In genomic region chr11:70234037-70234436, GRCm38 (mm10) we compare ENCODE assay signal across 9 mouse cellular contexts. TPM values are rescaled to one million over a fixed set of nuclear protein-coding genes. Genes with fewer than 3 reads are reported as not detected.
DNase-seq lines count a peak whose midpoint lies in the region; ATAC-seq and TF ChIP-seq lines count a peak whose summit lies in the region.
"Had no signal": no experiment of that assay in that cellular context is flagged by ENCODE, and none has a peak within 500 bp of the region (broad histone marks: within the 10 kb centered on the region; RNA-seq: fewer than 3 reads in every experiment).

No protein-coding gene starts in this region.

- 48% methylated on average over 5 of the region's 5 CpGs for WGBS in hindbrain, postnatal 0 days
- 61% methylated on average over 5 of the region's 5 CpGs for WGBS in hindbrain, embryonic 12.5 days
- WGBS in embryonic facial prominence, embryonic 13.5 days: 51% methylated on average over 5 of the region's 5 CpGs

- no peak for ATAC-seq in hindbrain, postnatal 0 days
- no peak for ATAC-seq in hindbrain, embryonic 12.5 days (ENCODE audit: low FRiP score)
- ATAC-seq in embryonic facial prominence, embryonic 13.5 days (ENCODE audit: insufficient number of reproducible peaks, insufficient read depth, low FRiP score, low TSS enrichment, low read depth): no peak
- no peak for ATAC-seq in megakaryocyte progenitor cell, adult 5-6 weeks (replicated peaks; ENCODE audit: poor library complexity)

- peaks cover 14% of the 10 kb centered on the region; the same call in 1 of the 2 replicates for H3K36me3 ChIP-seq in hindbrain, postnatal 0 days (ENCODE audit: insufficient read depth, low read length)
- peaks cover 21% of the 10 kb centered on the region for H3K36me3 ChIP-seq in hindbrain, embryonic 12.5 days
- H3K36me3 ChIP-seq in ES-E14 (ENCODE audit: control insufficient read depth, insufficient read depth, low read length, poor library complexity, severe bottlenecking): peaks cover 17% of the 10 kb centered on the region
- H3K36me3 ChIP-seq in embryonic facial prominence, embryonic 13.5 days: peaks cover 15% of the 10 kb centered on the region

- no peak for TF ChIP-seq CTCF in hindbrain, postnatal 0 days (IDR thresholded peaks at IDR 0.05; ENCODE audit: low read depth)

- DNase-seq in hindbrain, postnatal 0 days (ENCODE audit: low spot score): no peak
- DNase-seq in ES-E14 (ENCODE audit: low read depth, low spot score) (no peak), MN1 (ENCODE audit: low spot score) (no peak)
- peak; percentile 29 to 47 for DNase-seq in kidney, postnatal 4 days
- DNase-seq in left cerebral cortex, adult 11 months (ENCODE audit: low spot score): no peak

- H3K9me3 ChIP-seq in hindbrain, postnatal 0 days (ENCODE audit: low read length): no peaks in the 10 kb centered on the region
- no peaks in the 10 kb centered on the region for H3K9me3 ChIP-seq in hindbrain, embryonic 12.5 days (replicated peaks)
- H3K9me3 ChIP-seq in ES-E14 (ENCODE audit: control insufficient read depth, insufficient read depth, low read depth, low read length): no peaks in the 10 kb centered on the region
- no peaks in the 10 kb centered on the region for H3K9me3 ChIP-seq in embryonic facial prominence, embryonic 13.5 days

- H3K4me3 ChIP-seq in hindbrain, postnatal 0 days (ENCODE audit: low read length): no peak overlapping the region
- H3K4me3 ChIP-seq in hindbrain, embryonic 12.5 days: no peak overlapping the region
- peak overlapping the region in 1 of 2 experiments; percentile 30; a peak in 1 of 4 replicates for H3K4me3 ChIP-seq in ES-E14 (ENCODE audit: insufficient read depth in 1 of 2, low read depth in 1 of 2, low read length in 2 of 2, poor library complexity in 1 of 2, severe bottlenecking in 1 of 2)
- H3K4me3 ChIP-seq in embryonic facial prominence, embryonic 13.5 days: no peak overlapping the region

- H3K4me2 ChIP-seq in hindbrain, postnatal 0 days (ENCODE audit: low read depth, low read length): 0 out of 2 replicates have a peak overlapping the region, but pooled peaks have one; percentile 18
- H3K4me2 ChIP-seq in hindbrain, embryonic 12.5 days (replicated peaks): no peak overlapping the region
- peak overlapping the region; percentile 66; the same call in 1 of the 2 replicates for H3K4me2 ChIP-seq in embryonic facial prominence, embryonic 13.5 days

- peaks cover 10% of the 10 kb centered on the region for H3K4me1 ChIP-seq in hindbrain, postnatal 0 days (ENCODE audit: insufficient read depth, low read length)
- H3K4me1 ChIP-seq in hindbrain, embryonic 12.5 days: peaks cover 44% of the 10 kb centered on the region
- H3K4me1 ChIP-seq in ES-E14 (ENCODE audit: control insufficient read depth in 2 of 2, insufficient read depth in 2 of 2, low read length in 2 of 2, poor library complexity in 1 of 2): peaks cover 17 to 26% of the 10 kb centered on the region in 2 experiments
- H3K4me1 ChIP-seq in embryonic facial prominence, embryonic 13.5 days: peaks cover 67% of the 10 kb centered on the region

- 0 out of 2 replicates have a peak, but pooled peaks cover 6% of the 10 kb centered on the region for H3K27me3 ChIP-seq in hindbrain, postnatal 0 days (ENCODE audit: insufficient read depth, low read length)
- peaks cover 20% of the 10 kb centered on the region for H3K27me3 ChIP-seq in hindbrain, embryonic 12.5 days
- peaks cover 20% of the 10 kb centered on the region for H3K27me3 ChIP-seq in embryonic facial prominence, embryonic 13.5 days

- no peak overlapping the region for H3K27ac ChIP-seq in hindbrain, postnatal 0 days
- H3K27ac ChIP-seq in hindbrain, embryonic 12.5 days: no peak overlapping the region
- H3K27ac ChIP-seq in ES-E14 (ENCODE audit: insufficient read depth, low read depth, low read length, poor library complexity, severe bottlenecking): peak overlapping the region; percentile 71; the same call in 1 of the 2 replicates
- H3K27ac ChIP-seq in embryonic facial prominence, embryonic 13.5 days: peak overlapping the region; percentile 57

- no peak overlapping the region for H3K9ac ChIP-seq in hindbrain, postnatal 0 days (replicated peaks; ENCODE audit: low read length)
- no peak overlapping the region for H3K9ac ChIP-seq in hindbrain, embryonic 12.5 days
- peak overlapping the region; percentile 64 for H3K9ac ChIP-seq in ES-E14 (ENCODE audit: insufficient read depth, low read depth, low read length, poor library complexity, severe bottlenecking)
- no peak overlapping the region for H3K9ac ChIP-seq in embryonic facial prominence, embryonic 13.5 days

- in situ Hi-C loops in ES-E14 (cut with MboI; ENCODE audit: low sequenced_read_pairs in 2 of 2, unreplicated experiment in 2 of 2): no loop called here

TF ChIP-seq in ES-E14, 5 proteins besides CTCF, POLR2A, EP300 and RAD21:
- TF ChIP-seq ZC3H11A (IDR thresholded peaks at IDR 0.05; ENCODE audit: borderline replicate concordance, low read depth, low read length): peak; percentile 40; the same call in 1 of the 2 replicates
- no peak for TF ChIP-seq MAFK (IDR thresholded peaks at IDR 0.05; ENCODE audit: insufficient read depth, low read depth, low read length)
- no peak for TF ChIP-seq ZNF384 (IDR thresholded peaks at IDR 0.05; ENCODE audit: low read depth, low read length)

RNA-seq across cellular contexts. Expression of gene 0610010K14Rik, which starts 3.7 kb away (rescaled TPM):
- 61.6 and 96.0 TPM in 2 replicates for total RNA-seq in hindbrain, postnatal 0 days (2014; rRNA removed)
- 172 and 185 TPM in 2 replicates for polyA plus RNA-seq in hindbrain, postnatal 0 days (2015; fragmentation: Nextera tagmentation; extraction: Ambion mirVana)
- polyA plus RNA-seq in hindbrain, embryonic 12.5 days (2016; fragmentation: Nextera tagmentation; extraction: Ambion mirVana): 197 and 210 TPM in 2 replicates
- 49.9 and 59.4 TPM in 2 replicates for total RNA-seq in ES-E14 (2012; rRNA removed)
- 188 and 200 TPM in 2 replicates for polyA plus RNA-seq in embryonic facial prominence, embryonic 13.5 days (2015; fragmentation: Nextera tagmentation; extraction: Ambion mirVana)
- total RNA-seq in megakaryocyte progenitor cell, adult 5-6 weeks (2015): 73.4 and 77.3 TPM in 2 replicates
- total RNA-seq in megakaryocyte progenitor cell, adult 5-6 weeks (2017): 24.4 and 31.2 TPM in 2 replicates

RNA-seq across cellular contexts. Expression of gene Bcl6b, which starts 4.4 kb away (rescaled TPM):
- total RNA-seq in hindbrain, postnatal 0 days (2014; rRNA removed): 4.9 and 5.0 TPM in 2 replicates
- polyA plus RNA-seq in hindbrain, postnatal 0 days (2015; fragmentation: Nextera tagmentation; extraction: Ambion mirVana): 2.4 and 2.7 TPM in 2 replicates
- polyA plus RNA-seq in hindbrain, embryonic 12.5 days (2016; fragmentation: Nextera tagmentation; extraction: Ambion mirVana): 5.4 and 8.3 TPM in 2 replicates
- 5.2 and 7.1 TPM in 2 replicates for total RNA-seq in ES-E14 (2012; rRNA removed)
- polyA plus RNA-seq in embryonic facial prominence, embryonic 13.5 days (2015; fragmentation: Nextera tagmentation; extraction: Ambion mirVana): 11.1 and 11.3 TPM in 2 replicates
- total RNA-seq in megakaryocyte progenitor cell, adult 5-6 weeks (2015): 0.17 TPM in 1 of 2 replicates, not detected in the other
- total RNA-seq in megakaryocyte progenitor cell, adult 5-6 weeks (2017): not detected in 2 replicates
- total RNA-seq: MEL had no signal

RNA-seq across cellular contexts. Expression of gene Gm21988, which starts 5.6 kb away (rescaled TPM):
- 1.9 and 2.8 TPM in 2 replicates for total RNA-seq in hindbrain, postnatal 0 days (2014; rRNA removed)
- polyA plus RNA-seq in hindbrain, postnatal 0 days (2015; fragmentation: Nextera tagmentation; extraction: Ambion mirVana): 14.2 and 15.2 TPM in 2 replicates
- polyA plus RNA-seq in hindbrain, embryonic 12.5 days (2016; fragmentation: Nextera tagmentation; extraction: Ambion mirVana): 11.3 and 14.6 TPM in 2 replicates
- total RNA-seq in ES-E14 (2012; rRNA removed): 2.4 and 4.5 TPM in 2 replicates
- polyA plus RNA-seq in embryonic facial prominence, embryonic 13.5 days (2015; fragmentation: Nextera tagmentation; extraction: Ambion mirVana): 11.7 and 13.9 TPM in 2 replicates
- 3.4 and 4.1 TPM in 2 replicates for total RNA-seq in megakaryocyte progenitor cell, adult 5-6 weeks (2015)
- total RNA-seq in megakaryocyte progenitor cell, adult 5-6 weeks (2017): 0.10 and 2.4 TPM in 2 replicates

RNA-seq across cellular contexts. Expression of gene Rnasek, which starts 5.6 kb away (rescaled TPM):
- total RNA-seq in hindbrain, postnatal 0 days (2014; rRNA removed): 85.4 and 88.6 TPM in 2 replicates
- 597 and 610 TPM in 2 replicates for polyA plus RNA-seq in hindbrain, postnatal 0 days (2015; fragmentation: Nextera tagmentation; extraction: Ambion mirVana)
- polyA plus RNA-seq in hindbrain, embryonic 12.5 days (2016; fragmentation: Nextera tagmentation; extraction: Ambion mirVana): 195 and 200 TPM in 2 replicates
- 66.0 and 75.1 TPM in 2 replicates for total RNA-seq in ES-E14 (2012; rRNA removed)
- polyA plus RNA-seq in embryonic facial prominence, embryonic 13.5 days (2015; fragmentation: Nextera tagmentation; extraction: Ambion mirVana): 168 and 170 TPM in 2 replicates
- total RNA-seq in megakaryocyte progenitor cell, adult 5-6 weeks (2015): 134 and 151 TPM in 2 replicates
- total RNA-seq in megakaryocyte progenitor cell, adult 5-6 weeks (2017): 19.3 and 29.4 TPM in 2 replicates

RNA-seq across cellular contexts. Expression of gene Slc16a13, which starts 13.2 kb away (rescaled TPM):
- 15.3 and 17.2 TPM in 2 replicates for total RNA-seq in hindbrain, postnatal 0 days (2014; rRNA removed)
- polyA plus RNA-seq in hindbrain, postnatal 0 days (2015; fragmentation: Nextera tagmentation; extraction: Ambion mirVana): 9.4 and 10.8 TPM in 2 replicates
- polyA plus RNA-seq in hindbrain, embryonic 12.5 days (2016; fragmentation: Nextera tagmentation; extraction: Ambion mirVana): 16.4 and 20.8 TPM in 2 replicates
- total RNA-seq in ES-E14 (2012; rRNA removed): 10.7 and 12.4 TPM in 2 replicates
- polyA plus RNA-seq in embryonic facial prominence, embryonic 13.5 days (2015; fragmentation: Nextera tagmentation; extraction: Ambion mirVana): 9.8 and 13.0 TPM in 2 replicates
- total RNA-seq in megakaryocyte progenitor cell, adult 5-6 weeks (2015): 4.4 and 7.0 TPM in 2 replicates
- total RNA-seq in megakaryocyte progenitor cell, adult 5-6 weeks (2017): 2.5 and 4.6 TPM in 2 replicates

Comparison
In these comparisons a context has a peak if more than half of its experiments do, and no peak if none do; other contexts are left out.
1. DNase-seq: peak in kidney, postnatal 4 days (2 of 2); none in hindbrain, postnatal 0 days (single experiment), ES-E14 (single experiment), left cerebral cortex, adult 11 months (single experiment) and MN1 (single experiment).
2. H3K27ac ChIP-seq: peak in ES-E14 (single experiment) and embryonic facial prominence, embryonic 13.5 days (single experiment); none in hindbrain, postnatal 0 days (single experiment) and hindbrain, embryonic 12.5 days (single experiment).